ENCODE assay signal across 18 mouse cellular contexts in the genomic region with DNA sequence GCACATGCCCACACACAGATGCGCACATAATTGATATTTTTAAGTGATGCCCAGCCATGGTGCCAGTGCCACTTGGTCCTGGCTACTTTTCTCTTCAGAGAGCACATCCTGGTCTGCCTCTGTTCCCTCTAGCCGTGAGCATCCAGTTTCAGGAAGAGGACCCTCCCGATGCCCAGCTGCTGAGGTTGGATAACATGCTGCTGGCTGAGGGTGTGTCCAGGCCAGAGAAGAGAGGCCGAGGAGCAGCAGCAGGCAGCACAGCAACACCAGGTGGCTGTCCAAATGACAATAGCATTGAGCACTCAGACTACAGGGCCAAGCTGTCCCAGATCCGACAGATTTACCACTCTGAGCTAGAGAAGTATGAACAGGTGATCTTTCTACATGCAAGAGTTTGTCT. TPM values are rescaled to one million over a fixed set of nuclear protein-coding genes. Genes with fewer than 3 reads are reported as not detected.
"Had no signal": no experiment of that assay in that cellular context is flagged by ENCODE, and none has a peak within 500 bp of the region (broad histone marks: within the 10 kb centered on the region; RNA-seq: fewer than 3 reads in every experiment).

No protein-coding gene starts in this region.

- H3K4me1 ChIP-seq: midbrain, embryonic 12.5 days; midbrain, embryonic 15.5 days; neural tube, embryonic 15.5 days had no signal

- H3K27me3 ChIP-seq: midbrain, embryonic 12.5 days; midbrain, embryonic 15.5 days; neural tube, embryonic 15.5 days had no signal

- H3K9ac ChIP-seq: midbrain, embryonic 12.5 days; midbrain, embryonic 15.5 days; neural tube, embryonic 15.5 days had no signal

- H3K27ac ChIP-seq: midbrain, embryonic 12.5 days; midbrain, embryonic 15.5 days; neural tube, embryonic 15.5 days had no signal

- H3K4me2 ChIP-seq: midbrain, embryonic 12.5 days; midbrain, embryonic 15.5 days; neural tube, embryonic 15.5 days had no signal

- DNase-seq: kidney, adult 18-20 months; kidney, adult 9 months; kidney, postnatal 14 days; kidney, postnatal 4 days; left cerebral cortex, postnatal 4 days; lung, adult 2 months; lung, postnatal 14 days; right cerebral cortex, postnatal 14 days; right cerebral cortex, postnatal 4 days; thymus, postnatal 25 days had no signal

- H3K4me3 ChIP-seq: midbrain, embryonic 12.5 days; midbrain, embryonic 15.5 days; myocyte; neural tube, embryonic 15.5 days had no signal

- ATAC-seq: intestine, embryonic 16.5 days; midbrain, embryonic 15.5 days had no signal

- H3K9me3 ChIP-seq: midbrain, embryonic 12.5 days; midbrain, embryonic 15.5 days; neural tube, embryonic 15.5 days had no signal

RNA-seq across cellular contexts. Expression of a gene that starts 23.3 kb away (rescaled TPM):
- total RNA-seq: liver, adult 2 months; megakaryocyte progenitor cell, adult 5-6 weeks; monocyte, adult 5-6 weeks had no signal

RNA-seq across cellular contexts. Expression of a gene that starts 37.8 kb away (rescaled TPM):
- total RNA-seq: left cerebral cortex, postnatal 4 days; liver, adult 2 months had no signal

RNA-seq across cellular contexts. Expression of a gene that starts 38.3 kb away (rescaled TPM):
- total RNA-seq: megakaryocyte progenitor cell, adult 5-6 weeks; monocyte, adult 5-6 weeks had no signal
